Mouse (Mus musculus): ENCODE results near the gene Slc25a33.

The Slc25a33 gene

DNA sequence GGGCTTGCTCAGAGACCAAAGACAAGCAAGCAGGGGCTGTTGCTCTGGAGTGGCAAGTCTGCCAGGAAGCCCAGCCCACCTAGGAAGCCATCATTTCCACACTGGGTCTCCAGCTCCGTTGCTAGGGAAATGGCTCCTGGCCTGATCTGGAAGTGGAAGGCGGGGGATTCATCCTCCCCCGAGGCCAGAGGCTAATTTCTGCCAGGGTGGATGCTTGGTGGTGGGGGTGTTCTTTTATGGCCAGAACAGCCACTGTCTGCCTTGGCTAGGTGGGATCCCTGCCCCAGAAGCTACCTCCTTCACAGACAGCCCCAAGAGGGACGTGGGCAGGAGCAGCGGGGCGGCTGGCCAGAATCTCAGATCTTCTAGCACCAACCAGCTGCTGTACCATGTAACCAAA, 40.3 kb downstream of the Slc25a33 start:
- ATAC-seq (ENCODE audit: insufficient number of reproducible peaks, low FRiP score, low TSS enrichment): no peak

DNA sequence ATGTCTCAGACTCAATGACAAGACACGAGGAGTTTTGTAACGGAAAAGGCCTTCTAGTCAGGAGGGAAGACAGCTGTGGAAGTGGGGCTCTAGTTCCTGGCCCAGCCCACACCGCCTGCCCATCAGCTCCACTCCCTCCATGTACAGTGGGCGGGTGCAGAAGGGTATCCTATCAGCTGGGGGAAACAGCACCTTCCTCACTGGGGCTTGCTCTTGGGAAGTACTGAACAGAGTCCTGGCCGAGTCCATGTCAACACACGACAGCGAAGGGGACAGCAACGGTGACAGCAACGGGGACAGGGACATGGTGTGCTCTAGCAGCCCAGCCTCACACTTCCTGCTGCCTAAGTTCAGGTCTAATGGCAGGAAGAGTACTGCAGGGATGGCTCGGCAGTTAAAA, 41.3 kb downstream of the Slc25a33 start:
- no peak for ATAC-seq (ENCODE audit: insufficient number of reproducible peaks, low FRiP score, low TSS enrichment)

DNA sequence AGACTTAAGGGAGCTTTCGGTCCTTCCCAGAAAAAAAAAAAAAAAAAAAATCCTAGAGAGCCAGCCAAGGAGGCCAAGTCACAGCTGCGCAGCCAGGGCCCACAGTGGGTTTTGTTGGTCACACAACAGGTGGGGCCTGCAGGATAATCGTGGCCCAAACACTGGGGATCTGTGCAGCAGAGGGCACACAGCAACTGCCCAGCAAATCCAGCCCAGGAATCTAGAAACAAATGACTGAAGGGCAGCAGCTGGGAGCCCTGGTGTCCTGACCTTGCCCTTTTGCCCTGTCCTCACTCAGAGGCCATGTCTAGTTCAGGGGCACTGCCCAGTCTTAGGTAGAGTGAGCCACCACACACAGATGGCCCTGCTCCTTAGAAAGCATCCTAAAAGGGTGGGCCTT, 41.8 kb downstream of the Slc25a33 start:
- ATAC-seq (ENCODE audit: insufficient number of reproducible peaks, low FRiP score, low TSS enrichment): no peak

DNA sequence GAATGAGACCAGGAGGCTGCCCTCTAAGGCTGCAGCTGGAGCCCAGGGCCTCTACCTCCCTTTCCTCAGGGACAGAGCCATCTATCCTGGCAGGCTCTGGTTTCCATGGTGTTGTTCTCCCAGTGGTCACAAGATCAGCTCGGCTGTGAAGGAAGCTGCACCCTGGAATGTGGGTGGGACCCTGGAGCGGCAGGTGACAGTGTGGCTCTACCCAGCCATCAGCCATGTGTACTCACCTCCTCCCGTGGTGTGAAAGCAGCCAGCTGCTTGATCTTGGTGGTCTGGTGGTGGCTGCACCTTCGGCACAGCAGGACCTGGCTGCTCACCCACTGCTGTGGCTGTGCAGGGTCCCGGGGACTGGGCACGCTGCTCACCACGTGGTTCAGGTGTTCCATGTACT, 43.2 kb downstream of the Slc25a33 start:
- ATAC-seq (ENCODE audit: insufficient number of reproducible peaks, low FRiP score, low TSS enrichment): no peak

DNA sequence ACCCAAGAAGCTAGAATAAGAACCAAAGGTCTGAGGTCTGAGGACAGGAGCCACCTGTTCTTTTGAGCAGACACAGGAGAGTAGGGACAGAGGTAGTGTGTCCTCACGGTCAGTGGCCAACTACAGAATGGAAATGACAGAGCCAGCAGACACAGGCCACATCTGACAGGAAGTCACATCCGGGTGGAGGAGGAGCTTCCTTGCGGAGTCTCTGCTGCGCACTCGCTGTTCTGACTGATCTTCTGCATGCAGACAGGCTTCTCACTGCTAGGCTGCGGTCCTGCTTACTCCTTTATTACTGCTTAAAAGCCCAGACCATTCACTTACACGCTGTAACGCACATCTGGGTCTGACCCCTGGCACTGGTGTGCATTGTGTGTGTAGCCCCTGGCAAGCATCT, 45.3 kb downstream of the Slc25a33 start:
- no peak for ATAC-seq (ENCODE audit: insufficient number of reproducible peaks, low FRiP score, low TSS enrichment)

DNA sequence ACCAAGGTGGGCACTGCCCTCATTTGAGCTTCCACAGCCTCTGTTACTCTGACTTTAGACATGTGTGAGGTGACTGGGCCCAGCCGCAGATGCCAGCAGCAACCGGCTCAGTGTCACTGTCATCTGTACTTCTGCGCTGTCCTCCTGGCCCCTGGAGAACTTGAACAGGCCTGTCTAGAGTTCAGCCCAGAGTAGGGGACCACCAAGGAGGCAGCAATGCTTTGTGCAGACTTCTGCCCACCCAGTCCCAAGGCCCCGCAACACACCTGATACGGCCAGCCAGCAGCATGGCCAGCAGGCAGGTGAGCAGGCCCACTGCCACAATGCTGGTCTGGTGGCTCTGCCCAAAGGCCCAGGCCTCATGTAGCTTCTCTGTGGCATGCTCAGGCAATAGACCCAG, 46.4 kb downstream of the Slc25a33 start:
- no peak for ATAC-seq (ENCODE audit: insufficient number of reproducible peaks, low FRiP score, low TSS enrichment)

- ATAC-seq (ENCODE audit: insufficient number of reproducible peaks, low FRiP score, low TSS enrichment): 0 out of 2 replicates have a peak, but pooled peaks have one; percentile 15
Observed at GRCm38 (mm10) chr4:149725661-149726350, 48.3 kb downstream of the Slc25a33 start.

DNA sequence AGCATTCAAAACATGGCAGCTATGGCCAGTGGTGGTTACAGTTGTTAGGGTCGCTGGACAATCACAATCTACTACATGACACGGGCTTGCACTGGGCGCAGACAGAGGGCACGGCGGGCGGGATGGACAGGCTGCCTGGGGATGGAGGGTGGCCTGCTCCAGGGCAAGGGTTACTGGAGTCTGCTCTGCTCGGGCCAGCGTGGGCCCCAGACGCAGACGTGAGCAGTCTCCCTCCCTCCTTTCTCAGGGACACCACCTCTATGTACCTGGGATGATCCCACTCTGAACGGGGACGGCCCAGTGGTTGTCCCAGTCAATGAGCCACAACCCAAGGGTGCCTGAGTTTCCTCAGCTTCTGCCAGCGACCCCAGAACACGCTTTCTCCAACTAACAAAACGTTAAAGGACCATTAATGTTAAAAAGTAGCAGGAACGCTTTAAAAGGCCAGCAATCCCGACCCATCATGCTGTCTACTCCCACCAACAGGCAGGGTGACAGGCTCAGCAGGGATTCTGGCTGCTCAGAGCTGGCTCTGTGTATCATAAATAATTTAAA, 49.1 kb downstream of the Slc25a33 start:
- no peak for ATAC-seq (ENCODE audit: insufficient number of reproducible peaks, low FRiP score, low TSS enrichment)

- ATAC-seq (ENCODE audit: insufficient number of reproducible peaks, low FRiP score, low TSS enrichment): peak; percentile 42
Observed at GRCm38 (mm10) chr4:149723855-149724731, 50.0 kb downstream of the Slc25a33 start.

GRCm38 (mm10) chr4:149723021-149723390, 51.1 kb downstream of the Slc25a33 start:
- no peak for ATAC-seq (ENCODE audit: insufficient number of reproducible peaks, low FRiP score, low TSS enrichment)

GRCm38 (mm10) chr4:149722104-149723020, 51.7 kb downstream of the Slc25a33 start:
- no peak for ATAC-seq (ENCODE audit: insufficient number of reproducible peaks, low FRiP score, low TSS enrichment)

DNA sequence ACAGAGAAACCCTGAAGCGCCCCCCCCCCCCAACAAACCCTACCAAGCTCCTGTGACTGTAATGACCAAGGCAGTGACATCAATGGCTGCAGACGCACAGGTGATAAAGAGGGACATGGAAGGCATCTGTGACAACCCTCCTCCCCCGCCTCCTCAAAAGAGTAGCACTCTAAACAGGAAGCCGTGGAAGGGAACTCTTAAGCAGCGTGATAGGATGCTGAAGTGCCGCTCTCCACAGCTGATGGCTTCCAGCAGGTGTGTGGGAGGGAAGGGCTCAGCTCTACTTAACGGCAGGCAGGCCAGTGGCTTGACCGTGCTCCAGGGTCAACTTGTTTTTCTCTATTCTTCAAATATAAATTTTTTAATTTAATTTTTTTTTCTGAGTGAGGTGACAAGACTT, 52.9 kb downstream of the Slc25a33 start:
- ATAC-seq (ENCODE audit: insufficient number of reproducible peaks, low FRiP score, low TSS enrichment): no peak

DNA sequence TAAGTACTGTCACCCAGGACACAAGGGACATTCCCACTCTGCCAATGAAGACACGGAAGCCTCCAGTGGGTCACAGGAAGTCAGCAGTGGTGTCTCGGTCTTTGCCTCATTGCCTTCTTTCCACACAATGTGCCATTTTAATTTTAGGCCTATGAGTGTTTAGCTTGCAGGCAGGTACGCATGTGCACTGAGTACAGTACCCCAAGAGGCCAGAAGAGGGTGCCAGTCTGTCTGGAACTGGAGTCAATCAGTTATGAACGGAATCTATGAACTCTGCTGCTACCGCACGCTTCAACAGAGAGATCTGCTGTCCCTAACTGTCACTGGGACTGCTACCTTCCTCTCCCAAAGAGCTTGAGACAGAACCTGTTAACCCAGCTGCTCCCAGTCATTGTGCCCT, 54.4 kb downstream of the Slc25a33 start:
- ATAC-seq (ENCODE audit: insufficient number of reproducible peaks, low FRiP score, low TSS enrichment): no peak

DNA sequence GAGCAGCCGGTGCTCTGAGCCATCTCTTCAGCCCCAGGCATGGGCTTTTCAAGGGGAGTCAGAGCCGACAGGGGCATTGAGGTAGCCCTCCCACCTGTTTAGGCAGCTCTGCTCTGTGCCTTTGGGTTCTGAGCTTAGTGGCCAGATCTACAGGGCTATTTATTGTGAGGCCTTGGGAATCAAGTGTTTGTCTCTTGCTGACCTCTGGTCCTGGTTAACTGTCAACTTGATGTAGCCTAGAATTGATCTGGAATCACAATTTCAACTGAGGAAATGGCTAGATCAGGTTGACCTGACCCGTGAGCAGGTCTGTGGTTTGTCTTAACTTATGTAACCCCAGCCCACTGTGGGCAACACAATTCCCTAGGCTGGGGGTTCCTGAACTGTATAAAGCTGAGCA, 59.5 kb downstream of the Slc25a33 start:
- ATAC-seq (ENCODE audit: insufficient number of reproducible peaks, low FRiP score, low TSS enrichment): no peak

GRCm38 (mm10) chr4:149711955-149712354, 62.1 kb downstream of the Slc25a33 start:
- 0 out of 2 replicates have a peak, but pooled peaks have one; percentile 43 for ATAC-seq (ENCODE audit: insufficient number of reproducible peaks, low FRiP score, low TSS enrichment)

GRCm38 (mm10) chr4:149711485-149711884, 62.6 kb downstream of the Slc25a33 start:
- no peak for ATAC-seq (ENCODE audit: insufficient number of reproducible peaks, low FRiP score, low TSS enrichment)

DNA sequence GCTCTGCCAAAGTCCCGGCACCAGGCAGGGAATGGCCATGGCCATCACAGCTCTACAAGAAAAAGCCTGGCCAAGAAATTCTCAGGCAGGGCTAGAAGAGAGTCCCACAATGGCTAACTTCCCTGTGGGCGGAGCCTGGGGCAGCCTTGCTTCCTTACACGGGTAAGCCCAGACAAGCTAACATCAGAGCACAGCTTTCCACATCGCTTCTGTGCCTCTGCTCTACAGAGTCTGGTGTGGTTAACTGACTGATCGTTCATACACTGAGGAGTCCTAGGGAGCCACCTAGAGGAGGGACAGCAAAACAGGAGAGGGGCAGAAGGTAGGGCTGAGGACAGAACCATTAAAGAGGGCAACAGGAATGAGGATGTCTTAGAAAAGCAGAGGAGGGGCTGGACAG, 63.6 kb downstream of the Slc25a33 start:
- no peak for ATAC-seq (ENCODE audit: insufficient number of reproducible peaks, low FRiP score, low TSS enrichment)

- no peak for ATAC-seq (ENCODE audit: insufficient number of reproducible peaks, low FRiP score, low TSS enrichment)
Observed at GRCm38 (mm10) chr4:149705941-149706340, 68.1 kb downstream of the Slc25a33 start.

- ATAC-seq (ENCODE audit: insufficient number of reproducible peaks, low FRiP score, low TSS enrichment): no peak
Observed at GRCm38 (mm10) chr4:149705298-149705697, 68.8 kb downstream of the Slc25a33 start.

GRCm38 (mm10) chr4:149702210-149702979, 71.7 kb downstream of the Slc25a33 start, which contains the start of gene Pik3cd:
Pik3cd (minus strand) TSS chr4:149702571.
- no peak for ATAC-seq (ENCODE audit: insufficient number of reproducible peaks, low FRiP score, low TSS enrichment)
